Mouse (Mus musculus) splenic B cell, adult 2 months (primary cell): ENCODE measurements around the gene Ddit4.

ENCODE experiments used
- DNase-seq: peaks from one replicate; pipeline ENCODE4 v3.0.0-alpha.2; 2011; ENCODE audit warnings: low read depth, low spot score
- H3K27me3 ChIP-seq: 2 replicates; pipeline ENCODE4 v1.6.1; 2012; ENCODE audit warnings: mild to moderate bottlenecking, low read length, moderate library complexity, mixed read lengths; ENCODE audit not compliant: control insufficient read depth, poor library complexity, insufficient read depth, severe bottlenecking
- H3K36me3 ChIP-seq: 2 replicates; pipeline ENCODE4 v1.6.1; 2012; ENCODE audit warnings: mild to moderate bottlenecking, low read length, moderate library complexity, mixed read lengths; ENCODE audit not compliant: control insufficient read depth, poor library complexity, insufficient read depth, severe bottlenecking

Ddit4 gene

DNA sequence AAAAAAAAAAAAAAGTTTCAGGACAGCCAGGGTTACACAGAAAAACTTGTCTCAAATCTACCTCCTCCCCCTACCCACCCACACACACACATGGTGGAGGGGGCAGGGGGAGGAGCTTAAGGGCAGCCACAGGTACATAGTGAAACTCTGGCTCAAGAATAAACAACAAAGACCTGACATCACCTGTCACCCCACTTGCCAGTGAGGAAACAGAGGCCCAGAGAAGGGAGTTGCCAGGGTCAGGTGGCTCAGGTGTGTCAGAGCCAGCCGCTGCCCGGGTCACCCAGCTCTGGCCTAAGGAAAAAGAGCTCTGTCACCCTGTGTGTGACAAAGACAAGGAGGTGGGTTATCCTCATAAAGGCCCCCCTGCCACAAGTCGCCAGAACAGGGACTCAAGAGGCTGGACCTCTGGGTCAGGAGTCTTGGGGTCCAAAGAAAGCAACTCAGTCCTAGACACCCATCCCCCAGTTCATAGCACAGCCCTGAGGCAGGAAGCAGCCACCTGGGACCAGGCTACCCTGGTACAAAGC is 44.5 kb downstream of the Ddit4 start:
- no peaks in the 10 kb centered on the region for H3K27me3 ChIP-seq
- no peaks in the 10 kb centered on the region for H3K36me3 ChIP-seq
- DNase-seq = peak; percentile 67

DNA sequence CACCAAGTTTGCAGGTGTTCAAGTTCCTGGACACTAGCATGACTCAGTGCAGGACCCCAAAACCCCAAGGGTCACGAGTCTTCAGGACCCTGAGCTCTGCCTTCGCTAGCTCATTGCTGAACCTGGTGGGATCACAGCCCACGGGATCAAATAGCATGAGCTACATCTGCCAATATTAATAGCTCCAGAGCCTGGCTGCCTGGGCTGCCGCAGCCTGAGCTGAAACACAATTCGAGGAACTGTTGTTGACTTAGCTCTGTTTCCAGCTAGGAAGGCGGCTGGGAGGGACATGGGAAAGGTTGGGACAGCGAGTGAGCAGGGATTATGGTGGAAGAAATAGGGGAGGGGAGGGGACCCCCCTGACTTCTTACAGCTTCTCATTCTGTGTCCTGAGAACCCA is 48.5 kb downstream of the Ddit4 start:
- no peak for DNase-seq
- Histone ChIP-seq H3K36me3 (no peaks in the 10 kb centered on the region), H3K27me3 (no peaks in the 10 kb centered on the region)

DNA sequence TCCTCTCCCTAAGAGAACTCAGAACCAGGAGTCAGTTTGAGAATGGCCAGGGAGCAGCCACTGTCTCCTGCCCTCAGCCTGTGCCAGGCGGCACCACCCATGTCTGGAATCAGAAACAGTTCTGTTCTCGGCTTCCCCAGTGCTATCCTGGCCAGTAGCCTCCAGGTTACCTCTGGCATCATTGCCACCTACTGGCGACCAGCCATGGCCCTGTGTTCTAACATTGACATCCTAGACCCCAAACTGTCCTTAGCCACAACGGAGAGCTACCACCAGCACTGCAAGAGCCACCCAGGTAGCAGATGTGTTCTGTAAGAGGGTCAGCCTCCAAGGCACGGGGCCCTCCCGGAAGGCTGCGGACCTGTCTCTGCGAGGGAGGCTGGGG is 49.0 kb downstream of the Ddit4 start:
- DNase-seq = no peak
- Histone ChIP-seq H3K36me3 (no peaks in the 10 kb centered on the region), H3K27me3 (no peaks in the 10 kb centered on the region)

- Histone ChIP-seq H3K36me3 (no peaks in the 10 kb centered on the region), H3K27me3 (no peaks in the 10 kb centered on the region)
- no peak for DNase-seq
Measured at GRCm38 (mm10) chr10:59901986-59902605, 49.5 kb downstream of the Ddit4 start.

GRCm38 (mm10) chr10:59901463-59901862 is 50.2 kb downstream of the Ddit4 start:
- DNase-seq = no peak
- no peaks in the 10 kb centered on the region for H3K27me3 ChIP-seq

GRCm38 (mm10) chr10:59900939-59901338 is 50.7 kb downstream of the Ddit4 start:
- H3K27me3 ChIP-seq = no peaks in the 10 kb centered on the region
- no peaks in the 10 kb centered on the region for H3K36me3 ChIP-seq
- DNase-seq = peak; percentile 66

More at GRCm38 (mm10) chr10:59901463-59901862, 50.2 kb downstream of the Ddit4 start:
- no peaks in the 10 kb centered on the region for H3K36me3 ChIP-seq

- no peak for DNase-seq
- no peaks in the 10 kb centered on the region for H3K36me3 ChIP-seq
Measured at GRCm38 (mm10) chr10:59900174-59900435, 51.5 kb downstream of the Ddit4 start.

More at GRCm38 (mm10) chr10:59900174-59900435, 51.5 kb downstream of the Ddit4 start:
- H3K27me3 ChIP-seq = no peaks in the 10 kb centered on the region
